Mouse (Mus musculus): ENCODE measurements around the gene Iffo1. TPM values are rescaled to one million over a fixed set of nuclear protein-coding genes. Genes with fewer than 3 reads are reported as not detected.

Gene Iffo1
- 13.0 TPM for polyA plus RNA-seq (2017; shearing (Covaris generic))

DNA sequence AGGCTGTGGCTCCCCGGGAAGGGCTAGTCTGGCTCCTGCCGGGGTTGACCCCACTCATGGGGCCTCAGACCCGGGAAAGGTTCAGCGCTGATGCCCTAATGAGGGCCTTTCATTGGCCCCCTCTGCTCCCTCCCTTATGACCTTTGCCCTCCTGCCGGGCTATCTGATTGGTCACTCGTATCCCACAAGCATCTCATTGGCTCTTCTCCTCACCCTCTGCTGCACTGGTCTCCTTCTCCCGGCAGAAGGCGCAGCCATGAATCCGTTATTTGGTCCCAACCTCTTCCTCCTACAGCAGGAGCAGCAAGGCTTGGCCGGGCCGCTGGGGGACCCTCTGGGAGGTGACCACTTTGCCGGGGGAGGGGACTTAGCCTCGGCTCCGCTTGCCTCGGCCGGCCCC lies at the start of gene Iffo1:
Iffo1 (plus strand) TSS at position 241 of the 400 bp plus-strand sequence.

DNA sequence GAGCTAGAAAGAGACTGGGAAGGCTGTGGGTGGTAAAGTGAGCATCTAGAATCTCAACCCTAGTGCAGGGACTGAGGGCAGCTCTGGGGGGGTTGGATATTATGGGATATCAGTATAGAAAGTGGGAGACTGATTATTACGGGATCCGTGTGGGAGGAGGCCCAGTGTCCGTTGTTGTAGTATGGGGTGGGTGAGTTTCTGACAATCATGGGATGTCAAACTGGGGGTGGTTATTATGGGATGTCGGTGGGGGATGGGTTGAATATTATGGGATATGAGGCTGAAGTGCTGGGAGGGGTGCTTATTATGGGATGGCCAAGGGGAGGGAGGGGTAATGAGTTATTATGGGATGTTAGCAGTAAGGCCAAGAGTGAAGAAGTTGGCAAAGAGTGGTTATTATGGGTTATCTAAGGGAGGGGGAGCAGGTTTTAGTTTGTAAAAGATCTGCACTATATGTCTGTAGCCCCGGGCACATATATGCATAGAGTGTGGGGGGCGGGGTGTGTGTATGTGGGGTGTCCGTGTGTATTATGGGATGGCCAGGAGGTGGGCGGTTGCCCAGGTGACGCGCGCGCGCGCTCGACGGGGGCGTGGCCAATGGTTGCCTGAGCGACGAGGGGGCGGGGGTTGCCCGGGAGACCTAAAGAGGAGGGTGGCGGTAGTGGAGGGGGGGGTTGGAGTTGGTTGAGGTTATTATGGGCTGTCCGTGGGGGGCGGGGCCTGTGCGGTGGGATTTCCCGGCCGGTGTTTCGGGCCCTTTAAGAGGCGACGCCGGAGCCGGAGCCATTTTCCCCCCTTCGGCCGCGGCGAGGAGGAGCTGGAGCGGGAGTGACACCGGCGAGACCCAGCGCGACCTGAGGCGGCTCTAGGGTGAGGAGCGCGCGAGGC lies 49.4 kb upstream of the Iffo1 start, which contains the start of gene Chd4:
Chd4 (plus strand) TSS at position 591 of the 888 bp plus-strand sequence.

GRCm38 (mm10) chr6:125131302-125132156 lies 13.5 kb upstream of the Iffo1 start, which contains the start of gene Nop2:
TSS of gene Nop2 (plus strand) at chr6:125131909.

GRCm38 (mm10) chr6:125166051-125166751 lies 21.2 kb downstream of the Iffo1 start, which contains the start of gene Gapdh:
TSS of gene Gapdh (minus strand) at chr6:125166467.

DNA sequence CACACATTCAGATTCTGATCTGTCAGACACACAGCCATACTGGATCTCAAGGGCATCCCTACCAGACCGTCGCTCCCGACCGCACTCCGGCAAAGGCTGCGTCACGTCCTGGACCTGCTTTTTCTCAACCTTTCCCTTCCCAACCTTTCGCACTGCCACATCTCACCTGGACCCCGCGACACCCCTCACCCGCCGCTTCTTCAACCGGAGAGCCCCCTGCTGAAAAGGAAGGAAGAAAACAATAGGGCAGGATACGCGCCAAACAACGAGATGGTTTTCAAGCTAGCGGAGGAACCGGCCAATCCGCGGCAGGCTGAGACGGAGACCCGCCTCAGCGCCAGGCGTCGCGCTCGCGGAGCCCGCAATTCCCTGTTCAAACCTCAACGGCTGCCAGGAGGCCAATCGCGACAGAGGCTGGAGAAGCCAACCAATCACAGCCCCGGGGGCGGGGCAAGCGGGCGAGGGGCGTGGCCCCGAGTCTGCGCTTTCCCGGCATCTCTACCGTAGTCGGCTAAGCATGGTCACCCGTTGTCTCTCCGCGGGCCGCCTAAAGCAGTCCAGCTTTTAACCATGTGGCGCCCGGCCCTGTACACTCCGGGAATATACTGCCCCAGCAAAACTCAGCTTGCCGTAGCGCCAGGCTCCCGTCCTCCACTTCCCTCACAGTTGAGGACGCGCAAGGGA lies 46.4 kb downstream of the Iffo1 start, which contains the start of the genes Ncapd2 and Mrpl51:
Ncapd2 (minus strand) TSS at position 370 of the 684 bp plus-strand sequence.
Mrpl51 (plus strand) TSS at position 470 of the 684 bp plus-strand sequence.

Other genes starting within 250 kb of the Iffo1 start
- 4.6 TPM for gene Lag3, start 233.5 kb upstream of the Iffo1 start, polyA plus RNA-seq (2017; shearing (Covaris generic))
- 14.2 TPM for gene Ptms, start 225.1 kb upstream of the Iffo1 start, polyA plus RNA-seq (2017; shearing (Covaris generic))
- 160 TPM for gene Mlf2, start 213.9 kb upstream of the Iffo1 start, polyA plus RNA-seq (2017; shearing (Covaris generic))
- gene Cops7a, start 179.7 kb upstream of the Iffo1 start, polyA plus RNA-seq (2017; shearing (Covaris generic)): 91.9 TPM
- gene Pianp, start 148.5 kb upstream of the Iffo1 start, polyA plus RNA-seq (2017; shearing (Covaris generic)): not detected
- 22.4 TPM for gene Zfp384, start 136.1 kb upstream of the Iffo1 start, polyA plus RNA-seq (2017; shearing (Covaris generic))
- 87.6 TPM for gene Ing4, start 105.5 kb upstream of the Iffo1 start, polyA plus RNA-seq (2017; shearing (Covaris generic))
- 28.2 TPM for gene Acrbp, start 95.6 kb upstream of the Iffo1 start, polyA plus RNA-seq (2017; shearing (Covaris generic))
- 18.5 TPM for gene Lpar5, start 77.3 kb upstream of the Iffo1 start, polyA plus RNA-seq (2017; shearing (Covaris generic))
- 81.7 TPM for gene Chd4, start 49.3 kb upstream of the Iffo1 start, polyA plus RNA-seq (2017; shearing (Covaris generic))
- 67.0 TPM for gene Nop2, start 13.3 kb upstream of the Iffo1 start, polyA plus RNA-seq (2017; shearing (Covaris generic))
- gene Gapdh, start 21.2 kb downstream of the Iffo1 start, polyA plus RNA-seq (2017; shearing (Covaris generic)): 406 TPM
- gene Ncapd2, start 46.5 kb downstream of the Iffo1 start, polyA plus RNA-seq (2017; shearing (Covaris generic)): 30.2 TPM
- gene Mrpl51, start 46.6 kb downstream of the Iffo1 start, polyA plus RNA-seq (2017; shearing (Covaris generic)): 108 TPM
- 62.0 TPM for gene Vamp1, start 70.3 kb downstream of the Iffo1 start, polyA plus RNA-seq (2017; shearing (Covaris generic))
- 139 TPM for gene Tapbpl, start 86.6 kb downstream of the Iffo1 start, polyA plus RNA-seq (2017; shearing (Covaris generic))
- 688 TPM for gene Cd27, start 91.8 kb downstream of the Iffo1 start, polyA plus RNA-seq (2017; shearing (Covaris generic))
- 1.6 TPM for gene Tuba3a, start 140.8 kb downstream of the Iffo1 start, polyA plus RNA-seq (2017; shearing (Covaris generic))
- not detected for gene Ltbr, start 168.6 kb downstream of the Iffo1 start, polyA plus RNA-seq (2017; shearing (Covaris generic))
- not detected for gene Scnn1a, start 175.4 kb downstream of the Iffo1 start, polyA plus RNA-seq (2017; shearing (Covaris generic))
- 42.9 TPM for gene Tnfrsf1a, start 204.1 kb downstream of the Iffo1 start, polyA plus RNA-seq (2017; shearing (Covaris generic))
- 0.09 TPM for gene Plekhg6, start 235.6 kb downstream of the Iffo1 start, polyA plus RNA-seq (2017; shearing (Covaris generic))